Mouse (Mus musculus): Measurements from ENCODE around the gene Tnfrsf11a. TPM values are rescaled to one million over a fixed set of nuclear protein-coding genes. Genes with fewer than 3 reads are reported as not detected.

Gene Tnfrsf11a
- polyA plus RNA-seq, 1 experiment from 2014 or later = 0.27 TPM

DNA sequence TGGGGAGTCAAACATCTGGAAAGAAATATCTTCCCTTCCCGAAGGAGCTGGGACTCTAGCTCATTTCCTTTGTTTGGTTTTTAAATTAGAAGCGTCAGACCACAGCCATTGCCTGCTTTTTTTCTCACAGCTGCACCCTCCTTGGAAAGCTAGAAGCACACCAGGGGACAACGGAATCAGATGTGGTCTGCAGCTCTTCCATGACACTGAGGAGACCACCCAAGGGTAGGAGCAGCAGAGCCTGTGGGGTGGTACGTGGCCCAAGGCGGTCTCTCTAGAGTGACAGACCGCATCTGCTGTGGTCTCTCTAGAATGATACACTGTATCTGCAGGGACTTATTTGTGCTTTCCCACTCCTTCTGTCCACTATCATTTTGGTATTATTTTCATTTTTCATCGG, 39.2 kb downstream of the Tnfrsf11a start:
- Histone ChIP-seq H3K4me1 (replicated peaks) (peaks cover 20% of the 10 kb centered on the region), H3K27ac (no peak overlapping the region), H3K36me3 (no peaks in the 10 kb centered on the region), H3K9me3 (no peaks in the 10 kb centered on the region), H3K27me3 (ENCODE audit: insufficient read depth, poor library complexity, severe bottlenecking) (no peaks in the 10 kb centered on the region), H3K4me3 (no peak overlapping the region)
- 69% methylated on average over 7 of the region's 7 CpGs for WGBS
- no peak for DNase-seq (ENCODE audit: low spot score)

DNA sequence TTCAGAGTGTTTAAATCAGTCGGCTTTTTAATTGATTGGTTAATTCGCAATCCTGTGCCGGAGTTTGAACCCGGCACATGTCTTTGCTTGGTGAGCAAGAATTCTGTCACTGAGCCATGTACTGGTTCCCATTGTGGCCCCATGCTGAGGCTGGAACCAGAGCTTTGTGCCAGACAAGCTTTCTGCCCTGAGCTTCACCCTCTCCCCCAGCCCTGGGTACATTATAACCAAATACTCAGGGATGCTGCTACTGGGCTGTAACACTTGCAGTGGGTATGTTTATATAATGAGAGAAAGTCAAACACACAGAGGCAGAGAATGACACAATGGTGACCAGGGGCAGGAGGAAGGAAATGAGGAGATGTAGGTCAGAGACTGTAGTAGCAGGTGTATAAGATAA, 43.8 kb downstream of the Tnfrsf11a start:
- DNase-seq (ENCODE audit: low spot score) = no peak
- H3K36me3 ChIP-seq = no peaks in the 10 kb centered on the region
- H3K27ac ChIP-seq = no peak overlapping the region
- no peak overlapping the region for H3K4me3 ChIP-seq
- 0 out of 2 replicates have a peak, but pooled peaks cover under 1% of the 10 kb centered on the region for H3K4me1 ChIP-seq (replicated peaks)
- no peaks in the 10 kb centered on the region for H3K9me3 ChIP-seq
- no peaks in the 10 kb centered on the region for H3K27me3 ChIP-seq (ENCODE audit: insufficient read depth, poor library complexity, severe bottlenecking)
- 95% methylated on average over 4 of the region's 4 CpGs for WGBS

DNA sequence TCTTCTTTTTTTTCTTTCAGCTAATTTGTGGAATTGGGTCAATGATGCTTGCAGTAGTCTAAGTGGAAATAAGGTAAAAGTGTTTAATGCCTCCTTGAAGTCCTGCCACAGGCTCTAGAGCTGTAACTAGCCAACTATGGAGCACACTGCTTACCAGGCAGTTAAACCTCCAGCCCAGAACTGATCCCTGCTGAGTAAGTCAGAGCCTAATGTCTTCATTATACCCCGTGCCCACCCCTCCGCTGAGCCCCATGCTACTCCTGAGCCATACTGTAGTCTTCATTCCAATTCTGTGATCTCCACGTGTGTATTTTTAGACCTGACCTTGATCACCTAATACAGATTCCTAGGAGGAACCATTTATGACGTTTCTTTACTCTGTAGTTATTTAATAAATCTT, 44.5 kb downstream of the Tnfrsf11a start:
- Histone ChIP-seq H3K27me3 (ENCODE audit: insufficient read depth, poor library complexity, severe bottlenecking) (no peaks in the 10 kb centered on the region), H3K4me3 (no peak overlapping the region), H3K36me3 (no peaks in the 10 kb centered on the region), H3K4me1 (replicated peaks) (no peaks in the 10 kb centered on the region), H3K9me3 (no peaks in the 10 kb centered on the region), H3K27ac (no peak overlapping the region)
- no peak for DNase-seq (ENCODE audit: low spot score)
- WGBS = 81% methylated on average over 4 of the region's 4 CpGs

DNA sequence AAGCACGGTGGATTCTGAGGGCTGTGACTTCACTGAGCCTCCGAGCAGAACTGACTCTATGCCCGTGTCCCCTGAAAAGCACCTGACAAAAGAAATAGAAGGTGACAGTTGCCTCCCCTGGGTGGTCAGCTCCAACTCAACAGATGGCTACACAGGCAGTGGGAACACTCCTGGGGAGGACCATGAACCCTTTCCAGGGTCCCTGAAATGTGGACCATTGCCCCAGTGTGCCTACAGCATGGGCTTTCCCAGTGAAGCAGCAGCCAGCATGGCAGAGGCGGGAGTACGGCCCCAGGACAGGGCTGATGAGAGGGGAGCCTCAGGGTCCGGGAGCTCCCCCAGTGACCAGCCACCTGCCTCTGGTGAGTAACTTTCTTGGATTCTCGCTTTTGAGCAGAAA, 46.9 kb downstream of the Tnfrsf11a start:
- Histone ChIP-seq H3K36me3 (no peaks in the 10 kb centered on the region), H3K27me3 (ENCODE audit: insufficient read depth, poor library complexity, severe bottlenecking) (no peaks in the 10 kb centered on the region), H3K9me3 (no peaks in the 10 kb centered on the region), H3K27ac (no peak overlapping the region), H3K4me1 (replicated peaks) (no peaks in the 10 kb centered on the region), H3K4me3 (no peak overlapping the region)
- WGBS = 85% methylated on average over 7 of the region's 7 CpGs
- no peak for DNase-seq (ENCODE audit: low spot score)

DNA sequence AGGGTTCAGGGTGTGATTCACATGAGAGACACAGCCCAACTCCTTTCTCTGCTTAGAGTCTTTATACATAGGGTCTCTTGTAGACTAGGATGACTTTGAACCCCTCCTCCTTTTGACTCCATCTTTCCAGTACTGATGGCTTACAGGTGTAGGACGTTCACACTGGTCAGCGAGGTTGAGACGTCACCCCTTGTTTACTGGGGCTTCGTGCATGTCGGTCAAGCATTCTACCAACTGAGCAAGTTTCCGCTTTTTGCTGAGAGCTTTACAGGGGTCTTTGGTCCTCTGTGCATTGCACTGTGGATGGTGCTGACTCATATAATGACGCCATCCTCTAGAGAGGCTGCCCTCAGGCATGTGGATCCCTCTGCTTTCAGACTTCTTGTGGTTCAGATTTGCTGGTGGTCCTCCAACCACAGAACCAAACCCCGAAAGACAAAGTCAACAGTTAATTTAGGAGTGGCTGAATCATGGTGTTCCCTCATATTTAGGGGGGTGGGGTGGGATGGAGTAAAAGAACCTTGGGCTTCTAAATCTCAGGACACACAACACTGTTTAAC, 47.3 kb downstream of the Tnfrsf11a start:
- Histone ChIP-seq H3K27me3 (ENCODE audit: insufficient read depth, poor library complexity, severe bottlenecking) (no peaks in the 10 kb centered on the region), H3K4me1 (replicated peaks) (no peaks in the 10 kb centered on the region), H3K36me3 (no peaks in the 10 kb centered on the region), H3K27ac (no peak overlapping the region), H3K9me3 (no peaks in the 10 kb centered on the region), H3K4me3 (no peak overlapping the region)
- WGBS = 88% methylated on average over 8 of the region's 8 CpGs
- DNase-seq (ENCODE audit: low spot score) = no peak

- no peak for DNase-seq (ENCODE audit: low spot score)
- Histone ChIP-seq H3K27ac (no peak overlapping the region), H3K36me3 (no peaks in the 10 kb centered on the region), H3K27me3 (ENCODE audit: insufficient read depth, poor library complexity, severe bottlenecking) (no peaks in the 10 kb centered on the region), H3K9me3 (no peaks in the 10 kb centered on the region), H3K4me3 (no peak overlapping the region), H3K4me1 (replicated peaks) (no peaks in the 10 kb centered on the region)
- 73% methylated on average over 5 of the region's 5 CpGs for WGBS
Measured at GRCm38 (mm10) chr1:105829171-105829570, 48.7 kb downstream of the Tnfrsf11a start.

DNA sequence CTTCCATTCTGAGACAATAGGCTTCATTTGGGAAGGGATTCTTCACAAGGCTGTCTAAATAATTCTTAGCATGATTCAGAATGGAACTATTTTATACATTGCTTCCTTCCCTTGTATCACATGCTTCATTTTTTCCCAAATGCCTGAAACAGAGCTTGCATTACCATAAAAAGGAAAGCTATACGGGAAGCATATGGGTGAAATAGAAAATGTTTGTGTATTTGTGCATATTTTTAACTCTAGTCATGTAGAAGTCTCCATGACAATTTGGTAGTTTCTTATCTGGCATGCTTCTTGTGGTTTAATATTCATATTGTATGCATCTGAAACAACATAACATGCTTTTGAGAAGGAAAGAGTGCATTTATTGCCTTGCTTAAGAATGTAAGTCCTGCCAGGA, 52.3 kb downstream of the Tnfrsf11a start:
- no peaks in the 10 kb centered on the region for H3K27me3 ChIP-seq (ENCODE audit: insufficient read depth, poor library complexity, severe bottlenecking)
- no peak overlapping the region for H3K4me3 ChIP-seq
- no peaks in the 10 kb centered on the region for H3K9me3 ChIP-seq
- H3K36me3 ChIP-seq = no peaks in the 10 kb centered on the region
- no peak overlapping the region for H3K27ac ChIP-seq
- WGBS = 94% methylated on average over 1 of the region's 1 CpGs
- DNase-seq (ENCODE audit: low spot score) = no peak
- no peaks in the 10 kb centered on the region for H3K4me1 ChIP-seq (replicated peaks)

GRCm38 (mm10) chr1:105842950-105843349, 62.4 kb downstream of the Tnfrsf11a start:
- peaks cover 19% of the 10 kb centered on the region for H3K4me1 ChIP-seq (replicated peaks)
- peak overlapping the region; percentile 50 for H3K4me3 ChIP-seq
- DNase-seq (ENCODE audit: low spot score) = no peak
- 20% methylated on average over 10 of the region's 10 CpGs for WGBS
- H3K9me3 ChIP-seq = no peaks in the 10 kb centered on the region
- H3K27ac ChIP-seq = no peak overlapping the region
- no peaks in the 10 kb centered on the region for H3K36me3 ChIP-seq
- H3K27me3 ChIP-seq (ENCODE audit: insufficient read depth, poor library complexity, severe bottlenecking) = peaks cover 28% of the 10 kb centered on the region

GRCm38 (mm10) chr1:105843386-105843785, 62.9 kb downstream of the Tnfrsf11a start:
- no peak for DNase-seq (ENCODE audit: low spot score)
- H3K9me3 ChIP-seq = no peaks in the 10 kb centered on the region
- H3K27me3 ChIP-seq (ENCODE audit: insufficient read depth, poor library complexity, severe bottlenecking) = peaks cover 28% of the 10 kb centered on the region
- H3K4me1 ChIP-seq (replicated peaks) = peaks cover 19% of the 10 kb centered on the region
- 1% methylated on average over 12 of the region's 12 CpGs for WGBS
- H3K27ac ChIP-seq = no peak overlapping the region
- no peaks in the 10 kb centered on the region for H3K36me3 ChIP-seq
- H3K4me3 ChIP-seq = peak overlapping the region; percentile 50

DNA sequence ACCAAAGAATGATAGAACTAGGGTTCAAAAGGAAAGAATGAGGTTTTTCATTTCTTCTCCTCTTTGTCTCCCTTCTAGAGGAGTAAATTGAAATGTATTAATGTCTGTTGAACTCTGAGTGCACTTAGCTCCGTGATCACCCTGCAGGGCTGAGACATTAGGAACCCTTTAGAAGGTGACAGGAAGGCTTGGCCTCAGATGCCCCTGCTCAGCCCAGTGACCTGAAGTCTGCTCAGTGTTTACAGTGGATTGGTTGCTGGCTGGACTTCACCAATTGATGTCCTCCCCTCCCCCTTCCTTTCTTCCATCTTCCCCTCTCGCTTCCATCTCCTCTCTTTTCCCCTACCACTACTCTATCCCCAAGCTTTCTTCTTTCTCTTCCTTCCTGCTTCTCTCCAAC, 63.3 kb downstream of the Tnfrsf11a start:
- H3K9me3 ChIP-seq = no peaks in the 10 kb centered on the region

GRCm38 (mm10) chr1:105844341-105845006, 64.0 kb downstream of the Tnfrsf11a start:
- H3K36me3 ChIP-seq = no peaks in the 10 kb centered on the region
- peak overlapping the region; percentile 40 for H3K27ac ChIP-seq
- H3K4me3 ChIP-seq = peak overlapping the region; percentile 50
- H3K27me3 ChIP-seq (ENCODE audit: insufficient read depth, poor library complexity, severe bottlenecking) = peaks cover 28% of the 10 kb centered on the region
- no peaks in the 10 kb centered on the region for H3K9me3 ChIP-seq
- WGBS = 10% methylated on average over 28 of the region's 28 CpGs
- peak; percentile 10 for DNase-seq (ENCODE audit: low spot score)
- H3K4me1 ChIP-seq (replicated peaks) = peaks cover 19% of the 10 kb centered on the region

More for the DNA sequence above, 63.3 kb downstream of the Tnfrsf11a start:
- WGBS = 5% methylated on average over 2 of the region's 2 CpGs
- Histone ChIP-seq H3K36me3 (no peaks in the 10 kb centered on the region), H3K4me3 (peak overlapping the region; percentile 50), H3K27me3 (ENCODE audit: insufficient read depth, poor library complexity, severe bottlenecking) (peaks cover 28% of the 10 kb centered on the region), H3K4me1 (replicated peaks) (peaks cover 19% of the 10 kb centered on the region), H3K27ac (no peak overlapping the region; the same call in 1 of the 2 replicates)
- no peak for DNase-seq (ENCODE audit: low spot score)

- Histone ChIP-seq H3K27ac (no peak overlapping the region), H3K36me3 (no peaks in the 10 kb centered on the region), H3K9me3 (no peaks in the 10 kb centered on the region), H3K27me3 (ENCODE audit: insufficient read depth, poor library complexity, severe bottlenecking) (peaks cover 28% of the 10 kb centered on the region), H3K4me1 (replicated peaks) (peaks cover 19% of the 10 kb centered on the region), H3K4me3 (no peak overlapping the region)
- WGBS = 80% methylated on average over 2 of the region's 2 CpGs
- DNase-seq (ENCODE audit: low spot score) = no peak
Measured at GRCm38 (mm10) chr1:105846431-105846830, 65.9 kb downstream of the Tnfrsf11a start.

DNA sequence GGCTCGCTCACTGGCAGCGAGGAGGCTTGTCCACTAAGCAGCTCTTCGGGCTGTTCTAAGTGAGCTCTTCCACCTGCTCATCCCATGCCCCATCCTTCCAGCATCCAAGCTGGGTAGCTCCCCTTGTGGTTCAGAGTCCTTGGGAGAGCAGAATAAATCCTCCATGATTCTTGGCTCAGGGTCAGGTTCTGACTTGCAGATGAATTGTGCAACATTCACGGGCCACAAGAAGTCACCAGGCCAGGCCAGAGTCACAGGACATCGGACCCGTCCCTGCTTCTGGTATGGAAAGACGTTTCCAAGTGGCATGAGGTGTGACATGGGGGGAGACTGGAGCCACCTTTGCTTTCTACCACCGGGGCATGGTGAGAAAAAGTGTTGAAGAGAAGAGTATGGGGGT, 68.3 kb downstream of the Tnfrsf11a start:
- Histone ChIP-seq H3K9me3 (no peaks in the 10 kb centered on the region), H3K27ac (no peak overlapping the region), H3K4me1 (replicated peaks) (peaks cover 10% of the 10 kb centered on the region), H3K4me3 (no peak overlapping the region), H3K27me3 (ENCODE audit: insufficient read depth, poor library complexity, severe bottlenecking) (peaks cover 17% of the 10 kb centered on the region), H3K36me3 (no peaks in the 10 kb centered on the region)
- WGBS = 91% methylated on average over 8 of the region's 8 CpGs
- DNase-seq (ENCODE audit: low spot score) = no peak
